Mouse (Mus musculus) pancreas, adult 10 weeks (tissue): ENCODE measurements around the gene Pex14. TPM values are rescaled to one million over a fixed set of nuclear protein-coding genes. Genes with fewer than 3 reads are reported as not detected.

ENCODE experiments used
- polyA plus RNA-seq: library from polyadenylated mRNA; stranded (reverse); fragments of 350-450 nt; fragmentation: Illumina TruSeq; extraction: RNeasy Lipid Tissue Mini Kit (QIAGEN cat#74804); gene quantifications from one replicate; pipeline ENCODE4 v1.2.3, GENCODE M21; 2015; ENCODE audit warnings: low read depth, low replicate concordance; ENCODE audit not compliant: insufficient read depth

The Pex14 gene
- 5.8 TPM for polyA plus RNA-seq

DNA sequence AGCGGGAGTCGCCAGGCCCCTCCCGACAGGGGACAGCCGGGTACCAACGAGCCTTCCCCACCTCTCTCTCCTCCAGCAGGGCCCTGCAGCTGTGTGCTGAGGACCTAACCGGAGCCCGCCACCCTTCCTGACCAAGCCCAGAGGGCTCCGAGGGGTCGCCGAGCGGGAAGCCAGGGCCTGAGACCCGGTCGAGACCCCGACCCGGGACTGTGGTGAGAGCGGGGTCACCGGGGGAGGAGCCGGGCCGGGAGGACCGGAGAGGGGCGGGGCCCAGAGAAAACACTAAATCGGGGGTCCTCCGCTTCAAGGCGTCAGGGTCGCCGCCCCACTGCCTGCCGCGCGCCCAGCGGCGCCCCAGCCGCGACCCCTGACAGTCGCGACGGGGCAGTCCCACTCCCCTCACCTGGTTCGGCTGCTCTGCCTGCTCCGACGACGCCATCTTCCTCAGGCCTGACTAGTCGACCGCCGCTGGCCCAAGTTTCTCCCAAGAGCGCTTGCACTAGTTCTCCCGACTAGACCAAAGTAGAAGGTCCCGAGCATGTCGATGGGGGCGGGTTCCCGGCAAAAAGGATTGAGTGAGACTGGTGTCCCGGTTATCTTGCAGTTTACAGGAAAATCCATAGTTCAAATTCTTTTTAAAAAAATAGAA is at the start of gene Pex14:
TSS of gene Pex14 (minus strand) at position 508 of the 649 bp plus-strand sequence.

DNA sequence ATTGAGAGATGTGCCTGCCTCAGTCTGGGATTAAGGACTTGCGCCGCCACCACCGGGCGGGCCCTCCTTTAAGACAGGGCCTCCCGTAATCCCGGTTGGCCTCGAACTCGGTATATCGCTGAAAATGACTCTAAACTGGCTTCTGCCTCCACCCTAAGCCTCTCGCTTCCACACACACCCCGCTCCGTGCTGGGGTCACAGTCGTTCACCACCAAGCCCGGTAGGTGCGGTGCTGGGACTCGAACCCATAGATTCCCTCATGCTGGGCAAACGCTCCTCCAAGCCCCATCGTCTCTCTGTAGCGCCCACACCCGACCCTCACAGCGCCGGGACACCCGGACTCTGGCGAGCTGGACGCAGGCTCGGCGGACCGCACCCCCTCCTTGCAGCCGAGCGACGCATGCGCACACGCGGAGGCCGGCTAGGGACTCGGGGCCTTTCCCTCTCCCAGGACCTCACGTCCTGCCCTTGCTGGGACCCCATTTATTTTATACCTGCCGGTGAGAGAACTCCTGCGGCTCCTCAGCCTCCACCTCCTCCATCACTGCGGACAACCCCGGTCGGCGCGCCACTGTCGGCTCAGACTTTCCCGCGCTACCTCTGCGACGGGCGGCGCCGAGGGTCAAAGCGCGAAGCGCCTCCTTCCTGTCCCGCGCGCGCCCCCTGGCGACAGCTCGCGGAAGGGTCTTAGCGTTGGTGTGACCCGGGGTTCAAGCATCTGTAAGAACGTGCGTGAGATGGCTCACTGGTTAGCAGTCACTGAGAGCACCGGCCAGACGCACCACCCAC is 37.5 kb upstream of the Pex14 start, which contains the start of gene Cenps:
TSS of gene Cenps (minus strand) at position 648 of the 789 bp plus-strand sequence.

DNA sequence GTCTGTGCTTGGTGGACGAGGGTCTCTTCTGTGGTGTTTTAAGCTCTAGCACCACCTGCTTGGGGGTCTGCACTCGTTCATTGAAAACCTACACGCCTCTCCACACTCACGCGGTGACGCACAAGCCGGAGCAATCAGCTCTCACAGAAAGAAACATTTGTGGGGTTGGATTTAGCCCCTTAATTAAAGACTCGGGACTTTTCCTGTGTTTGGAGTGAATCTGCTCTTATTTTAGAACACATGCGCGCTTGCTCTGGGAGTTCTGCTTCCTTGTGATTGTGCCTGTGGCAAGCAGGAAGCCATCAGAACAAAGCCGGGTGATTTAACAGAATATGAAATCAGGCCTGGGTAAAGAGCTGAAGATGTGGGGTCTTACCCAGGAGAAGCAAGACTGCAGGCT is 27.0 kb upstream of the Pex14 start, which contains the start of gene Cort:
TSS of gene Cort (minus strand) at position 101 of the 400 bp plus-strand sequence.

DNA sequence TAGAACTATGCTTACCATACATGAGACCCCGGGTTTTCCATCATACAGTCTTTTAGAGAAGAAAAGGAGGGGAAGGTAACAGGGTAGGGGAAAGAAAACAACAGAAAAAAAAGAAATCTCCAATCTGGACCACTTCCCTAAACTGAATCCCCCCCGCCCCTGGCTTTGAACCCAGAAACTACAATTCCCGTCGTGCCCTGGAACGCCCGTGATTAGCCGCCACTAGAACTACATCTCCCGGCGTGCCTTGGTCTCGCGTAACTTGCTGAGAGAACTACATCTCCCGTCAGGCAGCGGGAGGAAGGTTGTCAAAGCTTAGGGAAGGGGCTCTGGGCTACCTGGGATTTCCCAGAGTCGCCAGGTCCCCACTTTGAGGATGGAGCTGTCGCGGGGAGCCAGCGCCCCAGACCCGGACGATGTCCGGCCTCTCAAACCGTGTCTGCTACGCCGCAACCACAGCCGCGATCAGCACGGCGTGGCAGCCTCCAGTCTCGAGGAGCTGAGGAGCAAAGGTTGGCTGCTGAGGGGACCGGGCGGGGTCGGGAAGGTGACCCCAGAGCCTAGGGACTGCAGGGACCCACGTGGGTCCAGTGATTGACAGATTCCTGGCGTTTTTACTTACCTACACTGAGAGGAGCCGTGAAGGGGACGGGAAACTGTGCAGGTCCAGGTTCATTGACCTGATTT is 4.3 kb upstream of the Pex14 start, which contains the start of gene Dffa:
TSS of gene Dffa (plus strand) at position 272 of the 687 bp plus-strand sequence.

Other genes starting within 250 kb of the Pex14 start
- 3.9 TPM for gene Dffa, start 4.3 kb upstream of the Pex14 start, polyA plus RNA-seq
- gene Cort, start 26.9 kb upstream of the Pex14 start, polyA plus RNA-seq = not detected
- not detected for gene Cenps, start 37.8 kb upstream of the Pex14 start, polyA plus RNA-seq
- gene Pgd, start 66.9 kb upstream of the Pex14 start, polyA plus RNA-seq = 12.8 TPM
- 12.5 TPM for gene Kif1b, start 207.8 kb upstream of the Pex14 start, polyA plus RNA-seq